ENCODE assay signal across 21 mouse cellular contexts in genomic region chr10:61400407-61400806, GRCm38 (mm10). TPM values are rescaled to one million over a fixed set of nuclear protein-coding genes. Genes with fewer than 3 reads are reported as not detected.
A peak's percentile ranks its signal among the peaks of the same experiment; 100 is the strongest.
DNase-seq lines count a peak whose midpoint lies in the region; ATAC-seq and TF ChIP-seq lines count a peak whose summit lies in the region.
"Had no signal": no experiment of that assay in that cellular context is flagged by ENCODE, and none has a peak within 500 bp of the region (broad histone marks: within the 10 kb centered on the region; RNA-seq: fewer than 3 reads in every experiment).

No protein-coding gene starts in this region.

- intact Hi-C loops in gastrocnemius, adult 2 months (cut with DNase I), result loop anchor here (5.0 kb wide), 1 partner anchor 198 kb away; no protein-coding TSS in a partner anchor

- H3K4me2 ChIP-seq in myocyte (ENCODE audit: low read depth), result no peak overlapping the region

- H3K27me3 ChIP-seq in myocyte (ENCODE audit: control insufficient read depth, insufficient read depth, insufficient read length), result no peaks in the 10 kb centered on the region
- H3K27me3 ChIP-seq: Patski had no signal

- H3K27ac ChIP-seq in gastrocnemius, adult 2 months, result no peak overlapping the region

- no peaks in the 10 kb centered on the region for H3K36me3 ChIP-seq in myocyte (ENCODE audit: control insufficient read depth, insufficient read depth)
- H3K36me3 ChIP-seq: G1E had no signal

- H3K79me2 ChIP-seq in myocyte (ENCODE audit: control insufficient read depth, insufficient read depth), result no peaks in the 10 kb centered on the region

- TF ChIP-seq CTCF in gastrocnemius, adult 2 months (IDR thresholded peaks at IDR 0.05), result no peak

- no peak for TF ChIP-seq POLR2A in myocyte (IDR thresholded peaks at IDR 0.05; ENCODE audit: insufficient read length, low read depth)

- H3K4me3 ChIP-seq in gastrocnemius, adult 2 months, result no peak overlapping the region
- H3K4me3 ChIP-seq in myocyte, result no peak overlapping the region

- no peak for ATAC-seq in CD4-positive, CD25-positive, alpha-beta regulatory T cell, adult 4 months
- ATAC-seq: activated CD4-positive, CD25-positive, alpha-beta regulatory T cell, adult 4 months; Patski had no signal

- peak; percentile 21 for DNase-seq in gastrocnemius, adult 2 months
- DNase-seq in gastrocnemius, adult 8-10 months (ENCODE audit: low spot score in 2 of 2), result no peak
- DNase-seq: adrenal gland, adult 2 months; adrenal gland, adult 8-10 months; adrenal gland, postnatal 10 days; adrenal gland, postnatal 14 days; adrenal gland, postnatal 25 days; adrenal gland, postnatal 36 days; B cell, adult 2 months; cerebellum, adult 11 months; cerebellum, adult 11-12 months; cerebellum, adult 18-20 months; cerebellum, adult 2 months had no signal

- no peak overlapping the region for H3ac ChIP-seq in myocyte (ENCODE audit: control insufficient read depth, insufficient read length)

TF ChIP-seq in myocyte, 11 proteins besides CTCF, POLR2A, EP300 and RAD21:
- TF ChIP-seq E2F4 (IDR thresholded peaks at IDR 0.05; ENCODE audit: insufficient read depth) (no peak), MYOG (IDR thresholded peaks at IDR 0.05; ENCODE audit: control insufficient read depth in 1 of 3, insufficient read depth in 1 of 3, insufficient read length in 2 of 3, low read depth in 2 of 3) (peak; percentile 13 to 82 (median 78)), TCF12 (IDR thresholded peaks at IDR 0.05; ENCODE audit: insufficient read depth, poor library complexity, severe bottlenecking) (peak; percentile 63), SRF (IDR thresholded peaks at IDR 0.05; ENCODE audit: control insufficient read depth, insufficient read length, low read depth) (no peak), MAX (IDR thresholded peaks at IDR 0.05; ENCODE audit: low read depth) (no peak), POLR2AphosphoS2 (IDR thresholded peaks at IDR 0.05; ENCODE audit: insufficient read length, low read depth) (no peak), MYOD1 (IDR thresholded peaks at IDR 0.05; ENCODE audit: control insufficient read depth in 1 of 3, insufficient read length in 2 of 3, low read depth in 2 of 3) (peak in 2 of 3 experiments; percentile 77 to 83), USF1 (IDR thresholded peaks at IDR 0.05; ENCODE audit: low read depth) (no peak), REST (IDR thresholded peaks at IDR 0.05; ENCODE audit: insufficient read depth, insufficient read length) (no peak), CEBPB (IDR thresholded peaks at IDR 0.05; ENCODE audit: insufficient read depth, poor library complexity, severe bottlenecking) (no peak), TCF3 (IDR thresholded peaks at IDR 0.05; ENCODE audit: insufficient read length, low read depth) (no peak)

RNA-seq across cellular contexts. Expression of gene Pald1, which starts 17.1 kb away (rescaled TPM):
- 1 to 10 TPM; 4.0 to 7.2 TPM for total RNA-seq in gastrocnemius, adult 2 months (2021)
- 1 to 10 TPM; 2.7 to 5.7 (median 4.5) TPM for total RNA-seq in gastrocnemius, adult 8-10 months (2022)
- polyA plus RNA-seq in myocyte (2012; fragmentation: generic; extraction: Trizol), result 14.0 TPM
- not detected for polyA plus RNA-seq in CD4-positive, CD25-positive, alpha-beta regulatory T cell, adult 4 months (2017; shearing (Covaris generic))
- total RNA-seq: G1E had no signal
- polyA plus RNA-seq: activated CD4-positive, CD25-positive, alpha-beta regulatory T cell, adult 4 months had no signal

RNA-seq across cellular contexts. Expression of gene Nodal, which starts 17.4 kb away (rescaled TPM):
- total RNA-seq in gastrocnemius, adult 2 months (2021), result under 1 TPM in 1 of 2 experiments, not detected in 1; 0.15 TPM
- total RNA-seq in gastrocnemius, adult 8-10 months (2022), result under 1 TPM in 3 of 4 experiments, not detected in 1; 0.12 to 0.24 (median 0.13) TPM
- polyA plus RNA-seq in myocyte (2012; fragmentation: generic; extraction: Trizol), result 0.01 TPM
- not detected for polyA plus RNA-seq in CD4-positive, CD25-positive, alpha-beta regulatory T cell, adult 4 months (2017; shearing (Covaris generic))
- total RNA-seq: adrenal gland, adult 18-20 months; adrenal gland, adult 2 months; adrenal gland, adult 8-10 months; adrenal gland, postnatal 14 days; adrenal gland, postnatal 25 days; adrenal gland, postnatal 36 days; G1E; MEL had no signal
- polyA plus RNA-seq: activated CD4-positive, CD25-positive, alpha-beta regulatory T cell, adult 4 months; C2C12; G1E; Patski had no signal

RNA-seq across cellular contexts. Expression of gene Eif4ebp2, which starts 52.1 kb away (rescaled TPM):
- total RNA-seq in gastrocnemius, adult 2 months (2021), result 100 to 1,000 TPM; 117 to 161 TPM
- 100 to 1,000 TPM; 154 to 242 (median 183) TPM for total RNA-seq in gastrocnemius, adult 8-10 months (2022)
- 44.4 TPM for polyA plus RNA-seq in myocyte (2012; fragmentation: generic; extraction: Trizol)
- polyA plus RNA-seq in CD4-positive, CD25-positive, alpha-beta regulatory T cell, adult 4 months (2017; shearing (Covaris generic)), result 10 to 100 TPM; 26.8 to 33.6 TPM
